Mouse (Mus musculus): ENCODE measurements around the gene Rnf181.

Gene Rnf181

GRCm38 (mm10) chr6:72383952-72384351, 17.2 kb upstream of the Rnf181 start:
- no peak for DNase-seq (ENCODE audit: low spot score)

- DNase-seq (ENCODE audit: low spot score) = no peak
These were observed 16.5 kb upstream of the Rnf181 start for GRCm38 (mm10) chr6:72383142-72383820.

- DNase-seq (ENCODE audit: low spot score) = no peak
These were observed 15.7 kb upstream of the Rnf181 start for GRCm38 (mm10) chr6:72382494-72382893.

GRCm38 (mm10) chr6:72380131-72380770, 13.5 kb upstream of the Rnf181 start, which contains the start of gene Vamp5:
Vamp5 (minus strand) TSS chr6:72380468.
- peak; percentile 79 for DNase-seq (ENCODE audit: low spot score)

- no peak for DNase-seq (ENCODE audit: low spot score)
These were observed 12.8 kb upstream of the Rnf181 start for GRCm38 (mm10) chr6:72379377-72380130.

- DNase-seq (ENCODE audit: low spot score) = no peak
These were observed 11.9 kb upstream of the Rnf181 start for GRCm38 (mm10) chr6:72378510-72379234.

- DNase-seq (ENCODE audit: low spot score) = no peak
These were observed 8.2 kb upstream of the Rnf181 start for GRCm38 (mm10) chr6:72374820-72375563.

- DNase-seq (ENCODE audit: low spot score) = no peak
These were observed 7.5 kb upstream of the Rnf181 start for GRCm38 (mm10) chr6:72374206-72374605.

GRCm38 (mm10) chr6:72373184-72373583, 6.4 kb upstream of the Rnf181 start:
- no peak for DNase-seq (ENCODE audit: low spot score)

GRCm38 (mm10) chr6:72371571-72371970, 4.8 kb upstream of the Rnf181 start:
- no peak for DNase-seq (ENCODE audit: low spot score)

- DNase-seq (ENCODE audit: low spot score) = no peak
These were observed 4.4 kb upstream of the Rnf181 start for GRCm38 (mm10) chr6:72371147-72371546.

GRCm38 (mm10) chr6:72370091-72370490, 3.3 kb upstream of the Rnf181 start:
- no peak for DNase-seq (ENCODE audit: low spot score)

GRCm38 (mm10) chr6:72369557-72369956, 2.8 kb upstream of the Rnf181 start:
- no peak for DNase-seq (ENCODE audit: low spot score)

GRCm38 (mm10) chr6:72367460-72367974, 761 bp upstream of the Rnf181 start:
- no peak for DNase-seq (ENCODE audit: low spot score)

GRCm38 (mm10) chr6:72366304-72366703, 452 bp downstream of the Rnf181 start:
- DNase-seq (ENCODE audit: low spot score) = no peak

- no peak for DNase-seq (ENCODE audit: low spot score)
These were observed 1.8 kb downstream of the Rnf181 start for GRCm38 (mm10) chr6:72364985-72365384.

GRCm38 (mm10) chr6:72364009-72364408, 2.7 kb downstream of the Rnf181 start:
- DNase-seq (ENCODE audit: low spot score) = no peak

- peak; percentile 85 for DNase-seq (ENCODE audit: low spot score)
These were observed 4.4 kb downstream of the Rnf181 start for GRCm38 (mm10) chr6:72362132-72363028.

- no peak for DNase-seq (ENCODE audit: low spot score)
These were observed 5.6 kb downstream of the Rnf181 start for GRCm38 (mm10) chr6:72361121-72361551.

- DNase-seq (ENCODE audit: low spot score) = no peak
These were observed 6.2 kb downstream of the Rnf181 start for GRCm38 (mm10) chr6:72360599-72360935.
